Mouse (Mus musculus) brain, embryonic 14.5 days (tissue): ENCODE results near the gene Icam1.

ENCODE experiments used
- CTCF ChIP-seq: fragments of 200-500 bp; IDR thresholded peaks from 2 replicates; pipeline ENCODE4 v1.5.1; 2012; ENCODE audit warnings: inconsistent platforms, mild to moderate bottlenecking, moderate library complexity, borderline replicate concordance; ENCODE audit not compliant: insufficient read depth, insufficient read length; ENCODE audit errors: extremely low read depth
- POLR2A ChIP-seq: fragments of 200-500 bp; IDR thresholded peaks from 2 replicates; pipeline ENCODE4 v1.6.1; 2012; ENCODE audit warnings: mild to moderate bottlenecking, inconsistent platforms, borderline replicate concordance; ENCODE audit not compliant: poor library complexity, insufficient read depth, insufficient read length, severe bottlenecking; ENCODE audit errors: extremely low read depth

DNA sequence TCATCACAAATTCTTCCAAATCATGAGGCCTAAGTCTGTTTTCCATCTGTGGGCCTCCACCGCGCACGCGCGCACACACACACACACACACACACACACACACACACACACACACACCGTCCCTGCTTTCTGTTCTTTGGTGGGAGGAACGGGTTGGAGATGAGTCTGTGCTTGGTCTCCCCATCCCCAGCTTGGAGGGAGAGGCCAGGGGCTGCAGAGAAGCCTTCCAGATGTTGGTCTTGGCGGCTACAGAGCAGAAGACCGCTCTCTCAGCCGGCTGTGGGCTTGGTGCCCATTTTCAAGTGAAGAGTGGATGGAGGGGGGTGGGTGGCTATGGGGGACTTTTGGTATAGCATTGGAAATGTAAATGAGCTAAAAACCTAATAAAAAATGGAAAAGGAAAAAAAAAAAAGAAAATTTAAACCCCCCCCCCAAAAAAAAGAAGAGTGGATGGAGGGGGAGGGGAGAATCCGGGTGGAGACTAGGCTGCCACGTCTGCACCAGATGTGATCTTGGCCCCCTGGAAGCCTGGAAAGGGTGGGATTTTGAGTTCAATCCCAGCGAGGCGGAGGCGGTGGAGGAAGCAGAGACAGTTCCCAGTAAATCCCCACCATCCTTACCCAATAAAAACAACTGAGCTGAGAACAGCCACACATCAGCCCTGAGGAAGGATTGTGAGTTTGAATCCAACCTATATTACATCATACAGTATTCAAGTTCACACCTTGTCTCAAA, 28.7 kb upstream of the Icam1 start:
- TF ChIP-seq POLR2A = no peak
- TF ChIP-seq CTCF = no peak
